Mouse (Mus musculus): Measurements from ENCODE around the gene 1700037H04Rik.

DNA sequence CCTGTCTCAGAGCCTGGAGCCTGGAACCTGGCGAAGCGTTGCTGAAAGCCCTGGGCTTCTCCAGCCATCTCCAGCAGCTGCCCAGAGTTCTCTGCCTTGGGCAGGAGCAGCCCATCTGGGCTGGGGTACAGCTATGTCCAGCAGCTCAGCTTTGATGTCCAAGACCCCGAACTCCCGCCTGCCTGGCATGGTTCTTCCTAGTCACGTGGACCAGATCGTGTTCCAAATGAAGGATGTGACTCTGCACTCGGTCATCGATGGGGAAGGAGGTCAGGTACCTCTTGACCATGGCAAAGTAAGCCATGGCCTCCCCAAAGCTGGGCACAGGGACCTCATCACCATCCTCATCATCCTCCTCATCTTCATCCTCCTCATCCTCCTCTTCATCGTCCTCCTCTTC is 18.1 kb upstream of the 1700037H04Rik start:
- no peak for TF ChIP-seq CTCF (IDR thresholded peaks at IDR 0.05; ENCODE audit: low read depth)
- TF ChIP-seq EP300 (IDR thresholded peaks at IDR 0.05; ENCODE audit: low read depth): no peak

All from heart, postnatal 0 days (tissue).